Mouse (Mus musculus) embryonic facial prominence, embryonic 15.5 days (tissue): ENCODE data around the gene Macrod2. TPM values are rescaled to one million over a fixed set of nuclear protein-coding genes. Genes with fewer than 3 reads are reported as not detected.

Experiments
- ATAC-seq: fragments of 200-750 bp; cut with Nextera tagmentation; 2 replicates; pipeline ENCODE4 v1.8.0; 2017; ENCODE audit warnings: low read depth, moderate TSS enrichment; ENCODE audit not compliant: insufficient number of reproducible peaks, low FRiP score, low TSS enrichment
- H3K27ac ChIP-seq: fragments of 300-500 bp; sonication (generic); replicated peaks from 2 replicates; pipeline ENCODE4 v1.5.1; 2015; ENCODE audit warnings: mild to moderate bottlenecking, inconsistent platforms
- H3K27me3 ChIP-seq: fragments of 300-500 bp; sonication (generic); 2 replicates; pipeline ENCODE4 v1.6.1; 2015; ENCODE audit warnings: inconsistent platforms
- H3K36me3 ChIP-seq: fragments of 300-500 bp; sonication (generic); 2 replicates; pipeline ENCODE4 v1.6.1; 2015; ENCODE audit warnings: mild to moderate bottlenecking, inconsistent platforms
- H3K4me1 ChIP-seq: fragments of 300-500 bp; sonication (generic); 2 replicates; pipeline ENCODE4 v1.6.1; 2015; ENCODE audit warnings: inconsistent platforms
- H3K4me2 ChIP-seq: fragments of 300-500 bp; sonication (generic); replicated peaks from 2 replicates; pipeline ENCODE4 v1.6.1; 2015; ENCODE audit warnings: mild to moderate bottlenecking, inconsistent platforms
- H3K4me3 ChIP-seq: fragments of 300-500 bp; sonication (generic); replicated peaks from 2 replicates; pipeline ENCODE4 v1.5.1; 2015; ENCODE audit warnings: mild to moderate bottlenecking, inconsistent platforms
- H3K9ac ChIP-seq: fragments of 300-500 bp; sonication (generic); 2 replicates; pipeline ENCODE4 v1.6.1; 2015; ENCODE audit warnings: inconsistent platforms
- H3K9me3 ChIP-seq: fragments of 300-500 bp; sonication (generic); replicated peaks from 2 replicates; pipeline ENCODE4 v1.6.1; 2016; ENCODE audit warnings: inconsistent platforms
- WGBS: fragments of 180-500 bp; shearing (Covaris S2); methylation state at CpG from one replicate; pipeline ENCODE4 v1.1.7; 2015; 5-methylcytosine and 5-hydroxymethylcytosine counted together
- polyA plus RNA-seq: library from polyadenylated mRNA; unstranded; fragments of >200 nt; fragmentation: Nextera tagmentation; extraction: Ambion mirVana; gene quantifications from 2 replicates; pipeline ENCODE4 v1.2.1, GENCODE M21; 2015

The Macrod2 gene
- polyA plus RNA-seq, 1 experiment from 2014 or later, result 38.9 TPM

DNA sequence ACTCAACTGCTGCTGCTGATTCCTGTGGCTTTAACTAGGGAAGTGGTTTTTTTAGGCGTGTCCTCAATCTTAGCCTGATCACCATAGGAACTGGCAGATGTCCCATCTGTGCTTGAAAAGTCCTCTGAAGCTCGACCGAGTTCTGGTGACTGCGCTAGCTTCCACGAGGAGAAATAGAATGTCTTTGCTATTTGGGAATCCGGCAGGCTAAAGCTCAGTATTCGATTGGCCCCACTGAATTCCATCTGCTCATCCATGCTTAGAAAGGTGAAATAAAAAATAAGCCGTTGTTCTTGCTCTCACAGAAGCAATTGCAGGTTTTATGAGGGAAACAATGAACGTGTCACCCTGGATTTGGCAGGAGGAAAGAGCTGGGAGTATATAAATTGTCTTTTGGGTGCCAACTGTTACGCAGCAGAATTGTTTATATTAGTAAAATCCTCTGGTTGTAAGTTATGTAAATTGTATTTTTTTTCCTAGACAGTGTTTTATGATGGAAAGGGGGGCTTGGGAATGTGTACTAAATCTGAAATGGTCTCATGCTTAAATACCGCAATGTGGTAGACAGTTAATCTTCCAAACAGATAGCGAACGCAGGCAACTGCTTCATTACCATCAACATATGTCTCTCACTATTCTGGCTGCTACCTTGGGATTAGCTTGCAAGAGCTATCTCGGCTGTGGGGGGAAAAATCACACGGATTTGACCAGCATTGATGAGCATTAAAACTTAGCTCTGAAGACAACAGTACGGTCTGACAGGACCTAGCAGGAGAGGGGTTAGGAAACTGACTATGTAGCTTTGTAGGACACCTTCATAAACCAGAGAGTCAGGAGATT, 1039.8 kb downstream of the Macrod2 start:
- 56% methylated on average over 16 of the region's 16 CpGs for WGBS
- no peak for ATAC-seq
- Histone ChIP-seq H3K4me2 (no peak overlapping the region), H3K9me3 (no peaks in the 10 kb centered on the region), H3K27me3 (no peaks in the 10 kb centered on the region), H3K27ac (no peak overlapping the region), H3K36me3 (no peaks in the 10 kb centered on the region), H3K4me1 (no peaks in the 10 kb centered on the region), H3K4me3 (no peak overlapping the region), H3K9ac (no peak overlapping the region)

DNA sequence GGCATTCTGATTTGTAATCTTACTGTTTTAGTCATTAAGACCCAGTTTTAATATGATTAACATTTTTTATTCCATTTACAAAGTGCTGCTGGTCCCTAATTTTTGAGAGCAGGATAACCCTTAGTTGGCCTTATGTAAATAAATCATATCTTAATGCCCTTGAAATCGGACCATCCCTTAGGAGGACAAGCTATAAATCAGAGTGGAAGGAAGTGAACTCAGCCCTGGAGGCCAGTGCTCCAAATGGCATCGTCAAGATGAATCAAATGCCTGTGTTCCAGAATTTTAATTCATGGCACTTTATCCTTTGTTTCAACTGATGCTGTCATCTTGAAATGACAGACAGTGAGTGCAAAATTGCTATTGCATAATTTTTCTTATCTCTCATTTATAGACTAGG, 1046.8 kb downstream of the Macrod2 start:
- no peaks in the 10 kb centered on the region for H3K4me1 ChIP-seq
- no peaks in the 10 kb centered on the region for H3K36me3 ChIP-seq
- no peak for ATAC-seq
- H3K27me3 ChIP-seq, result no peaks in the 10 kb centered on the region
- H3K9me3 ChIP-seq, result no peaks in the 10 kb centered on the region
- H3K4me2 ChIP-seq, result no peak overlapping the region
- no peak overlapping the region for H3K27ac ChIP-seq
- WGBS, result 52% methylated on average over 2 of the region's 2 CpGs
- H3K9ac ChIP-seq, result no peak overlapping the region
- no peak overlapping the region for H3K4me3 ChIP-seq

DNA sequence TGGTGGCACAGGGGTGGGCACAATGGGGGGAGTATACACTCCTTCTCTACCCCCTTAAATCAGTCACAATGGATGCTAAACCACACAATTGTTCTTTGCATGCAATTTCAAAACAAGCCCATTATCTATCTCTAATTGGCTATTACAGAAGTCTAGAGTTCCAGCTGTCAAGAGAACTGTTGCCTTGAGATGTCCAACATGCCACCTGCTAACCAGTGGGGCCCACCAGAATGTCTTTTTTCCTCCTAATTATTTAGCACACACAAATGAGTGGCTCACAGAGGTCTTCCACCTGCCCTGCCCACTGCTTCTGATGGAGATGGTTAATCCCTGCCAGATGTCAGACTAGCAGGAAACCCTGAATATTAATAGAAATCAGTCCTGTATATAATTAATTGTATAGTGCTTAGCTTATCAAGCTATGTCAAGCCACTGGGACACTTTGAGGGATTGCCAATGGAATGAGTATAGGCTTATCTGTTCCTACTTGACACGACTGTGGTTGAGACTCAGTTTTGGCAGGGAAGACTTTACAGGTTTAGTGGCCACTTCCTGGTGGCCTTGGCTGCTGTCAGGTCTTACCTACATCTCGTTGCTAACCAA, 1054.1 kb downstream of the Macrod2 start:
- Histone ChIP-seq H3K4me2 (no peak overlapping the region), H3K9me3 (no peaks in the 10 kb centered on the region), H3K36me3 (no peaks in the 10 kb centered on the region), H3K4me3 (no peak overlapping the region), H3K4me1 (no peaks in the 10 kb centered on the region), H3K27ac (no peak overlapping the region), H3K27me3 (no peaks in the 10 kb centered on the region), H3K9ac (no peak overlapping the region)
- ATAC-seq, result no peak
- 71% methylated on average over 2 of the region's 2 CpGs for WGBS

DNA sequence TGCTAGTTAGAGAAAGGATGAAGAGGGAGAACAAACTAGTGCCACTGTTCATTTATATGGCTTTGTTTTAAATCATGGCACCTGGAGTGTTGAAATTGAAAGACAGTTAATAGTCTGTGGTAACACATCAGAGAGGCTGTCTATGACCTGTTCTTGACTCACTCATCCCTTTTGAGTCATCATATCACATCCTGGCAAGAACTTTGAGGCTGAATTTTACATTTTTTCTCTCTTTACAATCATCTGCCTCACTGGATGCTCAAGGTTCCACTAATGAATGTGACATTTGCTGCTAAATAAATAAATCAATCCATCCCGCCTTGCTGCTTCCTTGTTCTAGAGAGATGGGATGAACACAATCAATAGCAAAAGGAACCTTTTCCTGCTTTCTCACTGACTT, 1068.8 kb downstream of the Macrod2 start:
- 86% methylated on average over 1 of the region's 1 CpGs for WGBS
- no peaks in the 10 kb centered on the region for H3K36me3 ChIP-seq
- no peak overlapping the region for H3K4me3 ChIP-seq
- H3K4me2 ChIP-seq, result no peak overlapping the region
- H3K27ac ChIP-seq, result no peak overlapping the region
- no peak overlapping the region for H3K9ac ChIP-seq
- no peak for ATAC-seq
- no peaks in the 10 kb centered on the region for H3K27me3 ChIP-seq
- H3K9me3 ChIP-seq, result no peaks in the 10 kb centered on the region
- H3K4me1 ChIP-seq, result no peaks in the 10 kb centered on the region

DNA sequence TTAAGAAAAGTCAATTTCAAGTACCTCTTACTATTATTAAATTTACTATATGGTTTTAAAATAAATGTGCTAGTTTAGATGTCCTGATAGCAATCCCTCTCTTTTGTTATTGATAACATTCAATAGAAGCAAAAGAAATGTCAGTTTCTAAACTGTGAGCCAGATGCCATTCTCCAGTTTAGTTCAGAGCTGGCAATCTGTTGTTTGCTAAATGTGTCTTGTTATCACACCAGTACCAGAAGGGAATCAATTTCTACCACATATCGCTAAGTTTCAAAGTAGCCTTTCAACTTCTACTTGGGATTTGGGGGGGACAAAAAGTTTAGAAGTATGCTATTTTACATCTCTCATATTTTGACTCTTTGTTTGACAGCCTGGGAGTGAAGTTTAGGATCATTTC, 1077.7 kb downstream of the Macrod2 start:
- no peaks in the 10 kb centered on the region for H3K27me3 ChIP-seq
- no peak overlapping the region for H3K4me2 ChIP-seq
- 91% methylated on average over 1 of the region's 1 CpGs for WGBS
- no peak overlapping the region for H3K9ac ChIP-seq
- H3K4me1 ChIP-seq, result no peaks in the 10 kb centered on the region
- no peaks in the 10 kb centered on the region for H3K9me3 ChIP-seq
- no peak overlapping the region for H3K27ac ChIP-seq
- H3K36me3 ChIP-seq, result no peaks in the 10 kb centered on the region
- no peak overlapping the region for H3K4me3 ChIP-seq
- ATAC-seq, result no peak

DNA sequence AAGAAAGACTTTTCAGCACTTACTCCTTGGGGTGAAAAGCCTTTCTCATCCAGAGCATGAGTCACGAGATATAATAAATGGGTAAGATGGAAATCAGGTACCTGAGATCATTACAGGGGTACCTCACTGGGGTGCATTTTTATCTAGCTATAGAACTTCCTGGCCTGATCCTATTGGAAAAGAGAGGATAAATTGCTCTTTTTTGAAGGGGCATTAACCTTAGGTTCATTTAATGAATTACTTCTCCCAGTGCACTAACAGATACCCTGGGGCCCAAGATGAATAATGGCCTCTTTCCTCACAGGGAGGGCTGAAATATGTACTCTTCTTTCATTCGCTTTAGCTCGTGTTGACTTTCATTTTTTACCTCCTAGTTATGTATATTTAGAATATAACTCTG, 1082.5 kb downstream of the Macrod2 start:
- no peaks in the 10 kb centered on the region for H3K36me3 ChIP-seq
- no peaks in the 10 kb centered on the region for H3K27me3 ChIP-seq
- no peaks in the 10 kb centered on the region for H3K4me1 ChIP-seq
- no peak overlapping the region for H3K27ac ChIP-seq
- H3K9me3 ChIP-seq, result no peaks in the 10 kb centered on the region
- 70% methylated on average over 3 of the region's 3 CpGs for WGBS
- no peak overlapping the region for H3K9ac ChIP-seq
- no peak overlapping the region for H3K4me3 ChIP-seq
- no peak overlapping the region for H3K4me2 ChIP-seq
- no peak for ATAC-seq

DNA sequence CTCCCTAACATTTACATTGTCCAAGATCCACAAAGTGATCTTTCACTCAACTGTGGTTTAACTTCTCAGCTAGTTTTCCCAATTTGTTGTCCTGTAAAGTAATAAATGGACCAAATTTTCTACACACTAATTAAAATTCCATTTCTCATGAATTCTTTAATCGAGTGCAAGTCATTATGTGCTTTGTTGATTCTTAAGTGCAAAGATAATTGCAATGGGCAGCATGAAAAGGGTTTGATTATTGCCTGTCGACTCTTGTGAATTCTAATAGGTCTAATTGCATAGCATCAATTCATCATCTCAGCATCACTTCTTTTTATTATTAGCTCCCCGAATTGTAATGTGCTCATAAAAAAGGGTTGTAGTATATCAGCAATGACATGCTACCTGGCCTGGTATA, 1095.4 kb downstream of the Macrod2 start:
- Histone ChIP-seq H3K27me3 (no peaks in the 10 kb centered on the region), H3K9me3 (no peaks in the 10 kb centered on the region), H3K4me1 (no peaks in the 10 kb centered on the region), H3K4me2 (no peak overlapping the region), H3K9ac (no peak overlapping the region), H3K36me3 (no peaks in the 10 kb centered on the region), H3K4me3 (no peak overlapping the region), H3K27ac (no peak overlapping the region)
- 65% methylated on average over 3 of the region's 3 CpGs for WGBS
- ATAC-seq, result no peak

DNA sequence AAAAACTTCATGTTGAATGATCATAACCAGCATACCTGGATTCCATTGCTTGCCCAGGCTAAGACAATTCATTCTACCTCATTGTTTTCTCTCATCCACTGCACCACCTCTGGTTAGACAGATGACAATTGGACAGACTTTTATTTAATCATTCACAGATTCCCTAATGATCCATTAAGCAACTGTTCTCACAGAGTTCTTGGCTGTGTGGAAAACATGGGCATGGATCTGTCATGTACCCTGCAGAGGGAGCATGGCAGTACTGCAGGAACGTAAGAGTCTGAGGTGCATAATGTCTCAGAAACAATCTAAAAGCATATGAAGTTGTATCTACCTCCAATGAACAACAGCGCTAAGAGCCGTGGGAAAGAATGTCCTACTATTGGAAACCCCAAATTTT, 1110.3 kb downstream of the Macrod2 start:
- 95% methylated on average over 3 of the region's 3 CpGs for WGBS
- no peak overlapping the region for H3K9ac ChIP-seq
- H3K4me3 ChIP-seq, result no peak overlapping the region
- no peak overlapping the region for H3K27ac ChIP-seq
- no peaks in the 10 kb centered on the region for H3K9me3 ChIP-seq
- H3K4me1 ChIP-seq, result no peaks in the 10 kb centered on the region
- H3K4me2 ChIP-seq, result no peak overlapping the region
- no peaks in the 10 kb centered on the region for H3K27me3 ChIP-seq
- no peak for ATAC-seq
- no peaks in the 10 kb centered on the region for H3K36me3 ChIP-seq

DNA sequence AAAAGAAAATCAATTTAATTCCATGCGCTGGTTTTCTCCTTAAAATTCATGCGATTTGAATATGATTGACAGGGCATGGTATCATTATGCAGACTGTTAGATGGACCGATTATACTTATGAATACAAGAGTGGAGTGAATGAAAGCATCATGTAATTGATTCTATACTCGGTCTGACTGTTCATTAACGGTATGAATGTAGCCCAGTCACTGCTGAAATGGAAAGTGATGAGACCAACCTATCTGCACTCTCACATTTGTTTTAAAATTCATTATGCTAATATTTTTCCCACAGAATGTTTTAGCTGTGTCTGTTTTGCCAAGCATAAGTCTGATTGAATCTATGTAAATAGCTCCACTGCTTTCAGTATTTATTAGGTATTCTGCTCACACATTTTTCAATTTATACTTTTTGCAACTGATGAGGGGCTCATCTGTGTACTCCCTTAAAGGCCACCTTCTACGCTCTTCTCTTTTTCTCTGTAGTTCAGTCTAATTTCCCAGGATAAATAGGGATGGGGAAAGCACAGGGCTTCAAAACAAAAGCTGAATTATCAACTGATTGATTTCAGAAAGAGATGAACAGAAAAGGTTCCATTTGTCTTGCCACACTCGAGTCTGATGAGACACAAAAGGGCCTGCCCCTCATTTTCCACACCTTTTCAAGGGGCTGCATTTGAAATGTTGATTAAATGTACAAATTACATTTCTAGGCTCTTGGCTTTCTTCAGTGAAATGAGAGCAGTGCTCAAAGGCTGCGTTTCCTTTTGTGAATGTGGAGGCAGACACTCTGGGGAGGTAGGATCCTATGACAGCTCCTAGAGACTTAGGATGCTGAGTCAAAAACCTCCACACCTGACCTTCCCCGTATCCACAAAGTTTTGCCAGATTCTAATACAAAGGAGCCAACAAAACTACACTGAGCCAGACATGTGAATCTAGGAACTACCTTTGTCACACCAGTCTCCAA, 1113.1 kb downstream of the Macrod2 start:
- no peaks in the 10 kb centered on the region for H3K36me3 ChIP-seq
- H3K27me3 ChIP-seq, result no peaks in the 10 kb centered on the region
- no peak overlapping the region for H3K27ac ChIP-seq
- H3K4me3 ChIP-seq, result no peak overlapping the region
- H3K4me2 ChIP-seq, result no peak overlapping the region
- no peak overlapping the region for H3K9ac ChIP-seq
- WGBS, result 68% methylated on average over 9 of the region's 9 CpGs
- no peaks in the 10 kb centered on the region for H3K4me1 ChIP-seq
- no peak for ATAC-seq
- no peaks in the 10 kb centered on the region for H3K9me3 ChIP-seq

DNA sequence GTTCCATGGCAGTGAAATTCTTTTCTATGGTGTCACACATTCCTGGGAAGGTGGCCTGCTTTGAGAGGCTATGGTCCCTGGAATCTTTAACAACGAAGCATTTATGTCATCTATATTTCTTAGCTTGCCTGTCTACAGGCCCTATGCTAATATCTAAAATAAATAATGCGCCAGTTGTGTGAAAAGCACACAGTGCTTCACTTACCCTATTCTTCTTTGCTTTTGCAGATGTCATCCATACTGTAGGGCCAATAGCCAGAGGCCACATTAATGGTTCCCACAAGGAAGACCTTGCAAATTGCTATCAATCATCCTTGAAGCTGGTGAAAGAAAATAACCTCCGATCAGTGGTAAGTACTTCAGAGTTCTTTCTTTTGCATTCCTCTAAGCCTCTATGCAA, 1119.9 kb downstream of the Macrod2 start:
- Histone ChIP-seq H3K9me3 (no peaks in the 10 kb centered on the region), H3K27me3 (no peaks in the 10 kb centered on the region), H3K4me3 (no peak overlapping the region), H3K4me2 (no peak overlapping the region), H3K27ac (no peak overlapping the region), H3K4me1 (no peaks in the 10 kb centered on the region), H3K9ac (no peak overlapping the region), H3K36me3 (no peaks in the 10 kb centered on the region)
- no peak for ATAC-seq
- WGBS, result 67% methylated on average over 3 of the region's 3 CpGs

DNA sequence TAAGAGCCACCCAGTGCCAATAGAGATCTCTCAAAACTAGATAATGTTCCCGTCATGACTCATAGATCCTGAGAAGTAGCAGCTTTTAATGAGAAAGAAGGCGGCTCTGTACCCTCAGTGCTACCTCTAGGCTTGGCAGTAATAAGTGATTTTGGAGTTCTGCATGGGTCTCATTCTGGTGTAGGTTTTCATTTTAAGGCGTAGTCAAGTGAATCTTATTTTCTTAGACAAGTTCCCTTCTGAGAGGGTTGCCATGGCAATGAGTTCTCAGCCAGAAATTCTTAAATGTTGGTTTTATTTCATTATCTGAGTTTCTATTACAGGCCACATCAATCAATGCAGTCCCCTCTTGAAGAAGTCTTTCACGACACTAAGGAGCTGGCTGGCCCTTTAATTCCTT, 1127.0 kb downstream of the Macrod2 start:
- H3K4me2 ChIP-seq, result no peak overlapping the region
- H3K27ac ChIP-seq, result no peak overlapping the region
- WGBS, result 59% methylated on average over 4 of the region's 4 CpGs
- no peaks in the 10 kb centered on the region for H3K36me3 ChIP-seq
- no peaks in the 10 kb centered on the region for H3K4me1 ChIP-seq
- no peaks in the 10 kb centered on the region for H3K9me3 ChIP-seq
- no peaks in the 10 kb centered on the region for H3K27me3 ChIP-seq
- H3K4me3 ChIP-seq, result no peak overlapping the region
- no peak overlapping the region for H3K9ac ChIP-seq
- no peak for ATAC-seq
